Mouse (Mus musculus): Measurements from ENCODE around the gene St8sia6. TPM values are rescaled to one million over a fixed set of nuclear protein-coding genes. Genes with fewer than 3 reads are reported as not detected.

St8sia6 gene
- polyA plus RNA-seq (2017; shearing (Covaris generic)), result 96.4 TPM

GRCm38 (mm10) chr2:13793969-13794363 lies at the start of gene St8sia6:
Gene St8sia6, minus strand, starts transcription at chr2:13794064.

Other genes with a start within 250 kb of the St8sia6 start
- gene Trdmt1, start 249.4 kb downstream of the St8sia6 start, polyA plus RNA-seq (2017; shearing (Covaris generic)), result 11.1 TPM
- gene Vim, start 220.1 kb downstream of the St8sia6 start, polyA plus RNA-seq (2017; shearing (Covaris generic)), result 383 TPM